8 mouse cellular contexts compared by ENCODE assay signal in genomic region chr11:79224562-79225280, GRCm38 (mm10). TPM values are rescaled to one million over a fixed set of nuclear protein-coding genes. Genes with fewer than 3 reads are reported as not detected.
DNase-seq lines count a peak whose midpoint lies in the region; ATAC-seq and TF ChIP-seq lines count a peak whose summit lies in the region.

No protein-coding gene starts in this region.

- TF ChIP-seq CTCF in liver, adult 2 months (IDR thresholded peaks at IDR 0.05; ENCODE audit: low read depth, low read length), result peak; percentile 97

- H3K27ac ChIP-seq in embryonic facial prominence, embryonic 14.5 days (replicated peaks; ENCODE audit: low read depth, low read length), result peak overlapping the region; percentile 58
- H3K27ac ChIP-seq in kidney, embryonic 16.5 days (ENCODE audit: low read length), result peak overlapping the region; percentile 91
- peak overlapping the region; percentile 75 for H3K27ac ChIP-seq in liver, adult 2 months (replicated peaks; ENCODE audit: insufficient read depth, low read depth, low read length)

- H3K4me1 ChIP-seq in embryonic facial prominence, embryonic 14.5 days (ENCODE audit: control insufficient read depth, insufficient read depth, low read length), result peaks cover 7% of the 10 kb centered on the region
- peaks cover 40% of the 10 kb centered on the region for H3K4me1 ChIP-seq in kidney, embryonic 16.5 days (ENCODE audit: insufficient read depth, low read length)
- H3K4me1 ChIP-seq in liver, adult 2 months (ENCODE audit: control insufficient read depth, insufficient read depth, low read length), result peaks cover 10% of the 10 kb centered on the region; the same call in 1 of the 2 replicates

- DNase-seq in A20 (ENCODE audit: low read depth, low spot score), result peak; percentile 77
- peak; percentile 77 to 88 for DNase-seq in adrenal gland, postnatal 4 days (ENCODE audit: low spot score in 2 of 2)
- DNase-seq in embryonic facial prominence, embryonic 14.5 days (ENCODE audit: low spot score), result peak; percentile 94
- peak; percentile 92 to 94 for DNase-seq in heart, adult 9 months (ENCODE audit: low spot score in 2 of 2)
- DNase-seq in liver, adult 2 months (ENCODE audit: extremely low read depth, low read depth, low spot score), result peak; percentile 89
- peak; percentile 60 to 69 for DNase-seq in spleen, postnatal 36 days (ENCODE audit: low spot score in 2 of 2)

- H3K4me3 ChIP-seq in embryonic facial prominence, embryonic 14.5 days (ENCODE audit: low read depth, low read length), result no peak overlapping the region
- 0 out of 2 replicates have a peak overlapping the region, but pooled peaks have one; percentile 1 for H3K4me3 ChIP-seq in kidney, embryonic 16.5 days (ENCODE audit: low read length)
- H3K4me3 ChIP-seq in liver, adult 2 months (ENCODE audit: insufficient read depth, low read depth, low read length), result peak overlapping the region; percentile 43

- H3K9me3 ChIP-seq in embryonic facial prominence, embryonic 14.5 days (ENCODE audit: control insufficient read depth, low read length), result no peaks in the 10 kb centered on the region
- H3K9me3 ChIP-seq in kidney, embryonic 16.5 days (ENCODE audit: low read length), result no peaks in the 10 kb centered on the region

- peak; percentile 87 for ATAC-seq in embryonic facial prominence, embryonic 14.5 days (ENCODE audit: low read depth)
- ATAC-seq in kidney, embryonic 16.5 days (ENCODE audit: low FRiP score, low TSS enrichment), result peak; percentile 75
- ATAC-seq in monocyte, adult 5-6 weeks (replicated peaks; ENCODE audit: insufficient number of reproducible peaks, low FRiP score, low TSS enrichment, poor library complexity, severe bottlenecking), result peak; percentile 84

- TF ChIP-seq POLR2A in liver, adult 2 months (IDR thresholded peaks at IDR 0.05; ENCODE audit: extremely low read depth, insufficient read depth, low read length), result 0 out of 2 replicates have a peak, but pooled peaks have one; percentile 9

- no peaks in the 10 kb centered on the region for H3K27me3 ChIP-seq in embryonic facial prominence, embryonic 14.5 days (replicated peaks; ENCODE audit: control insufficient read depth, insufficient read depth, low read length)
- H3K27me3 ChIP-seq in kidney, embryonic 16.5 days (ENCODE audit: insufficient read depth, low read length), result no peaks in the 10 kb centered on the region
- H3K27me3 ChIP-seq in liver, adult 2 months (ENCODE audit: control insufficient read depth, insufficient read depth, low read length), result no peaks in the 10 kb centered on the region

- H3K36me3 ChIP-seq in embryonic facial prominence, embryonic 14.5 days (ENCODE audit: control insufficient read depth, insufficient read depth, low read length), result no peaks in the 10 kb centered on the region
- H3K36me3 ChIP-seq in kidney, embryonic 16.5 days (ENCODE audit: insufficient read depth, low read length), result no peaks in the 10 kb centered on the region
- H3K36me3 ChIP-seq in liver, adult 2 months (ENCODE audit: control insufficient read depth, insufficient read depth, low read length), result no peaks in the 10 kb centered on the region

- 36% methylated on average over 16 of the region's 18 CpGs for WGBS in embryonic facial prominence, embryonic 14.5 days
- WGBS in kidney, embryonic 16.5 days, result 20% methylated on average over 18 of the region's 18 CpGs
- 3% methylated on average over 18 of the region's 18 CpGs for WGBS in liver, adult 2 months

- no peaks in the 10 kb centered on the region for H3K79me2 ChIP-seq in liver, adult 2 months (ENCODE audit: control insufficient read depth, insufficient read depth, low read length)

- peak overlapping the region; percentile 37 for H3K4me2 ChIP-seq in embryonic facial prominence, embryonic 14.5 days (ENCODE audit: low read depth, low read length)
- peak overlapping the region; percentile 34 for H3K4me2 ChIP-seq in kidney, embryonic 16.5 days (replicated peaks; ENCODE audit: low read depth, low read length)

- H3K9ac ChIP-seq in embryonic facial prominence, embryonic 14.5 days (ENCODE audit: low read depth, low read length), result peak overlapping the region; percentile 52; the same call in 1 of the 2 replicates
- peak overlapping the region; percentile 53; the same call in 1 of the 2 replicates for H3K9ac ChIP-seq in kidney, embryonic 16.5 days (replicated peaks; ENCODE audit: low read length)
- peak overlapping the region; percentile 60 for H3K9ac ChIP-seq in liver, adult 2 months (ENCODE audit: low read depth, low read length)

RNA-seq across cellular contexts. Expression of gene Wsb1, which starts 29.8 kb away (rescaled TPM):
- total RNA-seq in adrenal gland, postnatal 4 days (2021), result 100 to 1,000 TPM; 103 to 134 TPM
- 233 and 318 TPM in 2 replicates for polyA plus RNA-seq in embryonic facial prominence, embryonic 14.5 days (2014; fragmentation: Nextera tagmentation; extraction: Ambion mirVana)
- 366 and 377 TPM in 2 replicates for polyA plus RNA-seq in kidney, embryonic 16.5 days (2015; fragmentation: Nextera tagmentation; extraction: Ambion mirVana)
- 20.6 and 29.9 TPM in 2 replicates for total RNA-seq in liver, adult 2 months (2014; rRNA removed)
- 20.2 and 23.4 TPM in 2 replicates for polyA plus RNA-seq in liver, adult 2 months (2012; rRNA removed)
- 274 to 316 TPM (median 277 TPM) in 3 replicates for total RNA-seq in monocyte, adult 5-6 weeks (2017)
